Comparison of ENCODE assay signal across 27 mouse cellular contexts in the genomic region with DNA sequence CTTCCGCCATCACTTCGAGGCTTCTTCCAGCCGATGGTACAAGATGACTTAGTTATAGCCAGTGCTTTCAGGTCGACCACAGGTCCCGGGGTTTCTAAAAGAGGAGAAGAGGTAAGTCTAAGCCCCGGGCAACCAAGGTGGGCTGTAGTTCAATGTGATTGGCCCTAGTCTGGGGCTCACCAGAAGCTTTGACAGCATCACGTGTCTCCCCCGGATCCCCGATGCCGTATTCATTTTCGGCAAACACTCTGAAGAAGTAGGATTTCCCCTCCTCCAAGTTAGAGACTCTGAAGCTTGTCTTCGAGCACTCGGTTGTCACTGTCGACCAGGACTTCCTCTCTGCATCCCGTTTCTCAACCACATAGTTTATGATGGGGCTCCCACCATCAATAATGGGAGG.
"Had no signal": no experiment of that assay in that cellular context is flagged by ENCODE, and none has a peak within 500 bp of the region (broad histone marks: within the 10 kb centered on the region; RNA-seq: fewer than 3 reads in every experiment).

No protein-coding gene starts in this region.

- H3K27ac ChIP-seq: forebrain, embryonic 15.5 days; heart, adult 2 months; heart, embryonic 13.5 days; heart, embryonic 15.5 days; hindbrain, embryonic 13.5 days; hindbrain, embryonic 15.5 days; hindbrain, postnatal 0 days; kidney, embryonic 15.5 days; kidney, postnatal 0 days; limb, embryonic 12.5 days; liver, embryonic 13.5 days; liver, embryonic 15.5 days had no signal

- DNase-seq: forebrain, postnatal 0 days; heart, adult 2 months; heart, postnatal 14 days; heart, postnatal 36 days; kidney, adult 11 months; kidney, adult 2 months; kidney, adult 9 months; kidney, postnatal 14 days; kidney, postnatal 36 days; layer of hippocampus, adult 9-11 months; layer of hippocampus, postnatal 36 days; left cerebral cortex, postnatal 4 days; liver; liver, embryonic 13.5 days had no signal

- H3K36me3 ChIP-seq: forebrain, embryonic 15.5 days; hindbrain, embryonic 15.5 days; kidney, embryonic 15.5 days; limb, embryonic 12.5 days; liver, embryonic 13.5 days; liver, embryonic 15.5 days had no signal

- H3K4me3 ChIP-seq: forebrain, embryonic 15.5 days; heart, adult 2 months; heart, embryonic 13.5 days; heart, embryonic 15.5 days; hindbrain, embryonic 13.5 days; hindbrain, embryonic 15.5 days; kidney, embryonic 15.5 days; limb, embryonic 12.5 days; liver, embryonic 13.5 days; liver, embryonic 15.5 days had no signal

- ATAC-seq: forebrain, embryonic 15.5 days; forebrain, postnatal 0 days; hindbrain, postnatal 0 days; intestine, embryonic 16.5 days had no signal

- H3K4me1 ChIP-seq: forebrain, embryonic 15.5 days; heart, embryonic 13.5 days; heart, embryonic 15.5 days; hindbrain, embryonic 13.5 days; hindbrain, embryonic 15.5 days; kidney, embryonic 15.5 days; limb, embryonic 12.5 days; liver, embryonic 13.5 days; liver, embryonic 15.5 days had no signal

- H3K9ac ChIP-seq: forebrain, embryonic 15.5 days; forebrain, postnatal 0 days; heart, embryonic 13.5 days; heart, embryonic 15.5 days; hindbrain, embryonic 13.5 days; hindbrain, embryonic 15.5 days; kidney, embryonic 15.5 days; limb, embryonic 12.5 days; liver, embryonic 13.5 days; liver, embryonic 15.5 days had no signal

- H3K27me3 ChIP-seq: forebrain, embryonic 15.5 days; heart, embryonic 13.5 days; heart, embryonic 15.5 days; hindbrain, embryonic 13.5 days; hindbrain, embryonic 15.5 days; kidney, embryonic 15.5 days; limb, embryonic 12.5 days; liver, embryonic 13.5 days; liver, embryonic 15.5 days had no signal

- H3K4me2 ChIP-seq: forebrain, embryonic 15.5 days; heart, embryonic 11.5 days; heart, embryonic 13.5 days; heart, embryonic 15.5 days; hindbrain, embryonic 13.5 days; hindbrain, embryonic 15.5 days; kidney, embryonic 15.5 days; limb, embryonic 12.5 days; liver, embryonic 11.5 days; liver, embryonic 13.5 days; liver, embryonic 15.5 days had no signal
